Mouse (Mus musculus): ENCODE data around the gene Lamb3.
"Not testable (repeated sequence)": the region's sequence is repeated elsewhere in the genome, so short reads cannot be mapped to it uniquely, and the experiment has no call there.

Gene Lamb3

GRCm38 (mm10) chr1:193274407-193275071 is 67.0 kb downstream of the Lamb3 start:
- no peak for DNase-seq (ENCODE audit: low spot score in 2 of 2)

GRCm38 (mm10) chr1:193278414-193279045 is 71.0 kb downstream of the Lamb3 start:
- no peak for DNase-seq (ENCODE audit: low spot score in 2 of 2)

- no peak for DNase-seq (ENCODE audit: low spot score in 2 of 2)
Observed at GRCm38 (mm10) chr1:193279492-193279891, 72.0 kb downstream of the Lamb3 start.

GRCm38 (mm10) chr1:193281344-193281743 is 73.8 kb downstream of the Lamb3 start:
- DNase-seq (ENCODE audit: low spot score in 2 of 2): no peak

GRCm38 (mm10) chr1:193284228-193284779 is 76.8 kb downstream of the Lamb3 start:
- no peak for DNase-seq (ENCODE audit: low spot score in 2 of 2)

GRCm38 (mm10) chr1:193285766-193286325 is 78.3 kb downstream of the Lamb3 start:
- DNase-seq (ENCODE audit: low spot score in 2 of 2): not testable (repeated sequence)

GRCm38 (mm10) chr1:193287578-193287977 is 80.1 kb downstream of the Lamb3 start:
- DNase-seq (ENCODE audit: low spot score in 2 of 2): no peak

GRCm38 (mm10) chr1:193289076-193289475 is 81.6 kb downstream of the Lamb3 start:
- DNase-seq (ENCODE audit: low spot score in 2 of 2): no peak

GRCm38 (mm10) chr1:193289914-193290313 is 82.4 kb downstream of the Lamb3 start:
- no peak for DNase-seq (ENCODE audit: low spot score in 2 of 2)

- DNase-seq (ENCODE audit: low spot score in 2 of 2): no peak
Observed at GRCm38 (mm10) chr1:193290686-193291085, 83.2 kb downstream of the Lamb3 start.

- no peak for DNase-seq (ENCODE audit: low spot score in 2 of 2)
Observed at GRCm38 (mm10) chr1:193293039-193293438, 85.5 kb downstream of the Lamb3 start.

GRCm38 (mm10) chr1:193293926-193294325 is 86.4 kb downstream of the Lamb3 start:
- DNase-seq (ENCODE audit: low spot score in 2 of 2): no peak

- no peak for DNase-seq (ENCODE audit: low spot score in 2 of 2)
Observed at GRCm38 (mm10) chr1:193295920-193296319, 88.4 kb downstream of the Lamb3 start.

GRCm38 (mm10) chr1:193298141-193298765 is 90.8 kb downstream of the Lamb3 start:
- DNase-seq (ENCODE audit: low spot score in 2 of 2): no peak

- DNase-seq (ENCODE audit: low spot score in 2 of 2): no peak
Observed at GRCm38 (mm10) chr1:193299995-193300394, 92.5 kb downstream of the Lamb3 start.

GRCm38 (mm10) chr1:193301216-193302092 is 94.0 kb downstream of the Lamb3 start:
- no peak for DNase-seq (ENCODE audit: low spot score in 2 of 2)

- no peak for DNase-seq (ENCODE audit: low spot score in 2 of 2)
Observed at GRCm38 (mm10) chr1:193302093-193302405, 94.5 kb downstream of the Lamb3 start.

- no peak for DNase-seq (ENCODE audit: low spot score in 2 of 2)
Observed at GRCm38 (mm10) chr1:193303096-193303495, 95.6 kb downstream of the Lamb3 start.

GRCm38 (mm10) chr1:193305386-193305785 is 97.9 kb downstream of the Lamb3 start:
- DNase-seq (ENCODE audit: low spot score in 2 of 2): no peak

- no peak for DNase-seq (ENCODE audit: low spot score in 2 of 2)
Observed at GRCm38 (mm10) chr1:193306832-193307231, 99.3 kb downstream of the Lamb3 start.

- DNase-seq (ENCODE audit: low spot score in 2 of 2): no peak
Observed at GRCm38 (mm10) chr1:193309785-193310518, 102.5 kb downstream of the Lamb3 start.
